Mouse (Mus musculus) MN1 (cell line): ENCODE data around the gene Itpkc.

Experiments
- DNase-seq: peaks from one replicate; pipeline ENCODE4 v3.0.0-alpha.2; 2016; ENCODE audit warnings: low spot score

Itpkc gene

GRCm38 (mm10) chr7:27189271-27189931, 39.1 kb downstream of the Itpkc start:
- no peak for DNase-seq

- no peak for DNase-seq
Measured at GRCm38 (mm10) chr7:27185986-27186385, 42.5 kb downstream of the Itpkc start.

GRCm38 (mm10) chr7:27184964-27185363, 43.5 kb downstream of the Itpkc start:
- peak; percentile 22 for DNase-seq

- DNase-seq, result no peak
Measured at GRCm38 (mm10) chr7:27182498-27182897, 46.0 kb downstream of the Itpkc start.

- no peak for DNase-seq
Measured at GRCm38 (mm10) chr7:27180837-27181695, 47.4 kb downstream of the Itpkc start, which contains the start of the genes Gm21983 and Mia. TSS of gene Gm21983 (minus strand) at chr7:27181086. TSS of gene Mia (minus strand) at chr7:27181157.

GRCm38 (mm10) chr7:27180036-27180435, 48.4 kb downstream of the Itpkc start:
- peak; percentile 78 for DNase-seq

- DNase-seq, result peak; percentile 35
Measured at GRCm38 (mm10) chr7:27179217-27179918, 49.1 kb downstream of the Itpkc start.

GRCm38 (mm10) chr7:27178324-27179216, 49.9 kb downstream of the Itpkc start, which contains the start of gene Rab4b:
TSS of gene Rab4b (minus strand) at chr7:27178896.
- peak; percentile 98 for DNase-seq

- no peak for DNase-seq
Measured at GRCm38 (mm10) chr7:27177942-27178323, 50.5 kb downstream of the Itpkc start.

- no peak for DNase-seq
Measured at GRCm38 (mm10) chr7:27174896-27175295, 53.6 kb downstream of the Itpkc start.

GRCm38 (mm10) chr7:27174496-27174895, 54.0 kb downstream of the Itpkc start:
- DNase-seq, result no peak

- DNase-seq, result no peak
Measured at GRCm38 (mm10) chr7:27170981-27171380, 57.5 kb downstream of the Itpkc start.

- no peak for DNase-seq
Measured at GRCm38 (mm10) chr7:27168371-27168770, 60.1 kb downstream of the Itpkc start.

- DNase-seq, result no peak
Measured at GRCm38 (mm10) chr7:27167475-27168094, 60.9 kb downstream of the Itpkc start.

GRCm38 (mm10) chr7:27166614-27167474, 61.6 kb downstream of the Itpkc start, which contains the start of gene Egln2:
TSS of gene Egln2 (minus strand) at chr7:27166802.
- DNase-seq, result peak; percentile 94

GRCm38 (mm10) chr7:27166229-27166613, 62.2 kb downstream of the Itpkc start:
- DNase-seq, result peak; percentile 76

GRCm38 (mm10) chr7:27165696-27166095, 62.8 kb downstream of the Itpkc start:
- DNase-seq, result no peak

- no peak for DNase-seq
Measured at GRCm38 (mm10) chr7:27165007-27165655, 63.3 kb downstream of the Itpkc start.
